Mouse (Mus musculus) kidney, adult 2 months (tissue): ENCODE measurements around the gene Stt3b.

ENCODE experiments used
- CTCF ChIP-seq: fragments of 200-500 bp; conservative IDR thresholded peaks from 2 replicates; pipeline ENCODE4 v1.5.1; 2011; ENCODE audit warnings: low read depth, mild to moderate bottlenecking, control low read depth, low read length, moderate library complexity, mixed read lengths; ENCODE audit not compliant: insufficient read depth, insufficient read length
- POLR2A ChIP-seq: fragments of 200-500 bp; IDR thresholded peaks from one replicate; pipeline ENCODE4 v1.6.1; 2011; ENCODE audit warnings: low read depth, low read length, control low read depth

GRCm38 (mm10) chr9:115229145-115229544 is 81.1 kb downstream of the Stt3b start:
- TF ChIP-seq POLR2A = no peak
- TF ChIP-seq CTCF = no peak
